Mouse (Mus musculus): Measurements from ENCODE around the gene Ess2.

The Ess2 gene

DNA sequence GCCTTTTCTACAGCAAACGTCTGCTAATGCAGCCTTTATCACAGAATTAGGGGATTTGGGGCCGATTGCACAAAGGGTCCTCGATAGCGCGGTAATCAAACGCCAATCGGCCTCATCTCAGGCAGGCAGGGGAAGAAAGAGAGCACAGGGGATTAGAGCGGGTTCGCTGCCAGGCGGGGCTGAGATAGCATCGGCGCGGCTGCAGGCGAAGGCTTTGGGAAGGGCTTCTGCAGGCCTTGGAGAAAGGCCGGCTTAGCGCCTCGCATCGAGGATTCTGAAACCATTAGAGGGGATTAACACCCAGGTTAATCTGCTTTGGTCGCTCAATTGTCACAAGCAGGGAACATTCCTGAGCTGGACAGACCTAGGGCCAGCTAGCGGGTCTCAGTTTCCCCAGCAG, 9.4 kb upstream of the Ess2 start:
- no peak for DNase-seq

DNA sequence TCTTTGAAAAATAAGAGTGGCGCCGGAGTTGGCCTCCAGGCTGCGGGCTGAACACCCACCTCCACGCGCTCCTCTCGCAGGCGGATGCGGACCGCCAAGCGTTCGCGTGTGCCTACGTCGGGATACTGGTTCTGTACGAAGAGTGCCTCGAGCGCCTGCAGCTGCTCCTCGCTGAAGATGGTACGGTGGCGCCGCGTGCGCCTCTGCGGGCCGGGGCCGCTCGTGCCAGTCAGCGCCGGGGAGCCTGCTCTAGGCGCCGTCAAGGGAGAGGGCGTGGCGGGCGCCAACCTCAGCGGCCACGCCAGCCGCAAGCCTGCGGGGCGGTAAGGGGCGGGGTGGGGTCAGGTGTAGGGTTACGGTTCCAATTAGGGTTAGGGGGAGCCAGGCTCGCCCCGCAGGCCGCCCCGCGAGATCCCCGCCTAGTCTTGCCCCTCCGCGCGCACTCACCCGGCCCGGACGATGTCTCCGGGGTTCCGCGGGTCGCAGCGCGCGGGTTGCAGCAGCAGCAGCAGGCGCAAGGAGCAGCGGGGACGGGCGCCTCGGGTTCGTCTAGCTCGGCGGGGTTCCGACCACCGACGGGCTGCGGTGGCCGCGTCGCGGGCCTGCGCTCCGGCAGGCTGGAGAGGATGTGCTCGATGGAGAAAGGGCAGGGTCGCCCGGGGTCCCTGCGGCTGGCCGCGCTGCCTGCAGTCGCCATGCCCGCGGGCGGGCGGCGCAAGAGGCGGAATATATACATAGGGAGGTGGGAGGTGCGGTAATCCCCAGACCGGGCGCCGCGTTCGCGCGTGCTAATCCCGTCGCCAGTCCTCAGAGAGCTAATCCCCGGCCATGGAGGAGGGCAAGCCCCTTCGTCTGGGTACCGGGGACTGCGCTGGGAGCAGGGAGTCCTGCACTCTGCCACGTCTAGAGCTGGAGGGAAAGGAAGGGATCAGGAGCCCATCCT, 3.4 kb upstream of the Ess2 start, which contains the start of gene Gsc2:
TSS of gene Gsc2 (minus strand) at position 753 of the 943 bp plus-strand sequence.
- no peak for DNase-seq

DNA sequence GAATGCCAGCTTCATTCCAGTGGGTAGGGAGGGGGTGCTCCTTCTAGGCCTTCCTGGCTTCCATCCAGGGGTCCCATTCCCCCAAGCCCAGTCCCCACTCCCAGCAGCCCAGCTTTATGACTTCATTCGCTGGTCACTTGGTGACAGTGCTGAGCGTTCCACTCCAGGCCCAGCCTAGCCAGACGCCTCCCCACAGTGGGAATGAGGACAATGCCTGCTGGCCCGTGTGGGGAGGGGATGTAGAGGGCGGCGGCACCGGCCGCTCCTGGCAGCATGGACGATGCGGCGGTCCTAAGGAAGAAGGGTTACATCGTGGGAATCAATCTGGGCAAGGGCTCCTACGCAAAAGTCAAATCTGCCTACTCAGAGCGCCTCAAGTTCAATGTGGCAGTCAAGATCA, 12.7 kb downstream of the Ess2 start, which contains the start of the genes Dgcr2 and Tssk2:
TSS of gene Dgcr2 (minus strand) at position 101 of the 400 bp plus-strand sequence.
TSS of gene Tssk2 (plus strand) at position 176 of the 400 bp plus-strand sequence.
- no peak for DNase-seq

DNA sequence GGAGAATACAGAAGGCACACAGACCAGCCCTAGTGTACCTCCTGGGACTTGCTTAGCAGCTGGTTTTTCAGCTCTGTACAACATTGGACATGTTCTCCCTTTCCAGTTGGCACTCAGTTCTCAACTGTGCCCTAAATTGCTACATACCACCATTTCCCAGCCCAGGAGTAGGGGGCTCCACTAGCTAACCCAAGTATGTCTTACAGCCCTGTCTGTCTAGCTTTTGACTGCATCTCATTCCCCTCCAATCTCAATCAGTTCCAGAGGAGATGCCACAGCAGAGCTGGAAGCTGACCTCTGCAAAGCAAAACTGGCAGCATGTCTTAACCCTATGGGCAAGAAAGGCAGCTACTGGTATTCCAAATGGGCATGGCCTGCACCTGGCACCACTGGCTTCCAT, 15.1 kb downstream of the Ess2 start:
- DNase-seq = no peak

DNA sequence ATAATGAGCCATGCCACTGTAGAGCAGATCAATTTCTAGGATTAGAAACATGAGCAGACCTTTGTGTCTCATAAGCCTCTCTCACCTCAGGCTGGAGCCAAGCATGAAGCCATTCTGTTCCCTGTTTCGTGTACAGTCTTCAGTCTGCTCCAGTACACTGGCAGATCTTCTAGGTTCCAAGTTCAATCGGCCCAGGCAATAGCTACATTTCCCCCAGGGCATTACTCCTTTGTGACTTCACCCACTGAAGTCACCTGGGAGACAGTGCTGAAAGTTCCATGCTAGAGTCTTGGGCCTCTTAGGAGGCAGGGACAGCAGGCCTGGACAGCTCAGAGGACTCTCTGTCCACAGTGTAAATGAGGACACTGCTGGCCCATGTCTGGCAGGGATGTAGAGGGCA, 17.2 kb downstream of the Ess2 start, which contains the start of gene Tssk1:
TSS of gene Tssk1 (plus strand) at position 301 of the 400 bp plus-strand sequence.
- no peak for DNase-seq

DNA sequence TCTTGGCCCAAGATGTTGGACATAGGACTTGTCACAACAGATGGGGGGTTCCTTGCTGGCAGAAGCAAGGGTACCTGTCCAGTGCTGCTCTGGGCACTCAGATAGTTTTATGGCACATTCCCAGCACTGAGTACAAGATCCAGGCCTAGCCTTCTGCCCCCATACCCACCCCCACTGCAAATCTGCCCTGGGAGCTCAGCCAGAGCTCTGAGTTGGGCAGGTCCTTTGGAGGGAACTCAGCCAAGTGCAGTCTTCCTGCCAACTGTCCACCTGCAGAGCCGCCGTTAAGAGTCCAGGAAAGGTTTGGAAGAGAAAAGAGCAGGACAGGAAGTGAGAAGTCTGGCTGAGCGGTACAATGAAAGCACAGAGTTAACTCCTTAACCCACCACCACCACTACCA, 18.5 kb downstream of the Ess2 start:
- peak; percentile 93 for DNase-seq

DNA sequence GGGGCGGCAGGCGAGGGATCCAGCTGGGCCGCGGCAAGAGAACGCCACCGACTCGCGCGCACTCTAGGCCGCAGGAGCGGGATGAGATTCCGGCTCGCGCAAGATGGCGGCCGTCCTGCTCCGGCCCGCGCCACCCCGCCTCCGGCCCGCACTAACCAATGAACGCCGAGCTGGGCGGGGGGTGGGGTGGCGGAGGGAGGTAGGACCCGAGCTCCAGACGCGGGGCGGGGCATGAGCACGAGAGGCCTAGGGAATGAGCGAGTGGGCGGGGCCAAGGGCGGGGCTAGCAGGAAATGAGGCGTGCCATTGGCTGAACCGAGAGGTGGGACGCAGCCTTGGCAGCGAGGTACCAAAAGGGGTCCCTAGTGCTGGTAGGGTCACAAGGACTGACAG, 19.6 kb downstream of the Ess2 start, which contains the start of gene Gm20518:
TSS of gene Gm20518 (minus strand) at position 105 of the 393 bp plus-strand sequence.
- peak; percentile 99 for DNase-seq

DNA sequence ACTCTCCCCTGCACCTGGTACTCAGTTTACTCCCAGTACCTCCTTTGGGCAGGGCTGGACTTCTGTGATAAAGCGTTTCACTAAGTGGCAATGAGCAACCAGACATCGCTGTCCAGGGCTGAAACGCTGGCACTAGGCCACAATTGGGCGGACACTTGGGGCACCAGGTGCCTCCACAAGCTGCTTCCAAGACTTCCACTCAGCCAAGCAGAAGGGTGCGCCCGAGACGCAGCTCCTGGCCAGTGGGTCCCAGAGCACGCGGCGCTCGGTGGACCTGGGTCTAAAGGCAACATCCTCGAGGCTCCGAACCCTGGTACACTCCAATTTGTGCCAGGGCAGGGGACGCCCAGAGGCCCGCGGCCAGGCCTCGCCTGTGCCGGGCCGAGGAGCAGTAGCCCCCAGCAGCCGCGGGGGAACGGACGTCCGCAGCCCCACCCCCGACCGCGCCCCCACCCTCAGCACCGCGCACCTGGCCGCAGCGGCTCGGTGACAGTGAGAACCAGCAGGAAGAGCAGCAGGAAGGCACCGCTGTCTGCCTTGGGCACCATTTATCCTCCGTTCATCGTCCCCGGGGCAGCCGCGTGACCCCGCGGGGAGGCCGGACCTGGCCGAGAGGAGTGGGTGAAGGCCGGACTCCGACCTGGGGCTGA, 20.1 kb downstream of the Ess2 start:
- peak; percentile 94 for DNase-seq

DNA sequence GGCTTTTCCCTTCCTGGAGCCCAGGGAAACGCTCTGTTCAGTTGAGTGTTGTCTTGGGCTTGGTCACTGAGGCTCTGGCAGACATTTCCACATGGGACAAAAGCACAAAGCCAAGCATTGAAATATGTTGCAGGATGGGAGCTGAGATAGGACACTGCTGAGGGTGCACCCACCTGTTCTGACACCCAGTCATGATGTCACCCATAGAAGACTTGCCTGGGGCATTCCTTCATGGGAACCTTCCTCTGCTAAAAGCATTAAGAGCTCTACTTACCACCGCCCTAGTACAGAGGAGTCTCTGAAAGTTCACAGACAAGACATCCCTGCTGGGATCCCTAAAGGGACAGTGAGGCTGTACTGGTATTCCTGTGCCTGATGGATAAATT, 20.8 kb downstream of the Ess2 start:
- DNase-seq = no peak

DNA sequence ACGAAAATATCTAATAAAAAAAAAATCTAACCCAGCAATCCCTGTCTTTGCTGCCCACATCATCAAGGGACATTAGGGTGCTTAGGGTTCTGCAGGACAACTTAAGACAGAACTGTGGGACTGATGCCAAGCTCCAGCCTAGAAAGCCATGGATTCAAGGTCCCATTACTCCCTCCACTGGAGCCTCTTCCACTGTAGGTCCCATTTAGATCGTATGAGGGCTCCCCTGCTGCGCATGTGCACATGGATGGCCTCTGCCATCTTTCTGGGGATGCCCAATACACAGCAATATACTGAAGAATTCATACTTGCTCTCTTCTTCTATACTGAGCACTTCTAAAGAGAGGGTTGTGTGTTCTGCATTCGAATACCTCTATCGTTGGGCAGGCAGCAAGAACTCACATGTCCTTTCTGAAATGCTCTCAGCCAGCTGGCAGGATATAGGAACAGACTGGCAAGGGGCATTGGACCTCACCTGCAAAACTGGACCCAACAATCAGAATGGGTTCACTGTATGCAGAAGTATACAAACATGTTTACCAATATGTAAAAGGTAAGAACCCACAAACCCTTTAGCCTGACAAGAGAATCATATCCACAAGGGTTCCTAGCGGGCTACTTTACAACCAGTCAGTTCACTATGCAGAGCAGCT, 21.3 kb downstream of the Ess2 start:
- no peak for DNase-seq

DNA sequence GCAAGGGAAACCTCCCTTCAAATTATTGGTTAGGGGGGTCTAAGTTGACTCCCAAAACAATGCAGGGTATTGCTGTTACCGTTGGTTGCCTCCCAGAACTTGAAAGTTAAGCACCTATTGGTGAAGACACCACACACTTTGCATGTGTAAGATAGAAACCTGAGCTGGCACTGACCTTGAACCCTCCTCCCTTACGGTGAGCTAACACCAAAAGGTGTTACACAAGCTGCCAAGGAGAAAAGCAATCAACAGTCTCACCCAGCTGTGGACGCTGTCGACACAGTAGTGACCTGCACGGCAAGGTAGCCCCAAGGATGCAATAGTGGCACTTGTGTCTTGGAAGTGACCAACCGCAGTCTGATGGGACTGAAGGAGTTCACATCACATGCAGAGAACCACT, 27.0 kb downstream of the Ess2 start:
- DNase-seq = peak; percentile 22

DNA sequence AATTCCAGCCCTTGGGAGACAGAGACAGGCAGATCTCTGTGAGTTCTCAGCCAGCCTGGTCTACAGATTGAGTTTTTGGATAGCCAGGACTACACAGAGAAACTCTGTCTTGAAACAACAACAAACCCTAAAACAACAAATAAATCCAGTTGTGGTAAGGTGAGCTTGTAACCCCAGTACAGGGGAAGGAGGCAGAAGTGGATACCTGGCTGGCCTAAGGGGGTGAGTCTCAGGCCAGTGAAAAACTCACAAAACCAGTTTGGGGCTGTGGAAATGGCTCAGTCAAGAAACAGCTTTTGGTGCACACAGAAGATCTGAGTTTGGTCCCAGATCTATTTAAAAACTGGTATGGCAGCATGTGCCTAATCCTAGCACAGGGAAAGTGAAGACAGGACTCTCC, 29.0 kb downstream of the Ess2 start:
- DNase-seq = no peak

DNA sequence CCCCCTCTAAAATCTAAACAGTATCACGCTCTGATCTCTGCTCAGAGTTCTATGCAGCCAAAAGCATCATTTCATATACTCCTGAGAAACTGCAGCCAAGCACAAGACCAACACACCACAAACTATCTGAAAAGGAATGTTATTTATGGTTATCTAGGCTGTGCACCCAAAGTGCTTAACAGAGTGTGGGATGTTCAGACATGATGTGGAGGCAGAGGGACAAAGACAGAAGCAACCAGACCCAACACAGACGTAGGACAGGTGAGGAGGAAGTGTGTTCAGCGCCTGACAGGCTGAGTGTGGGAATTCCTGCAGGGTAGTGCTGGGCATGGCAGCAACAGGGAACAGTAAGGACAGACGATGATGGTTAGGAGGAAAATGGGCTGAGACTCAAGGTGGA, 31.6 kb downstream of the Ess2 start:
- no peak for DNase-seq

DNA sequence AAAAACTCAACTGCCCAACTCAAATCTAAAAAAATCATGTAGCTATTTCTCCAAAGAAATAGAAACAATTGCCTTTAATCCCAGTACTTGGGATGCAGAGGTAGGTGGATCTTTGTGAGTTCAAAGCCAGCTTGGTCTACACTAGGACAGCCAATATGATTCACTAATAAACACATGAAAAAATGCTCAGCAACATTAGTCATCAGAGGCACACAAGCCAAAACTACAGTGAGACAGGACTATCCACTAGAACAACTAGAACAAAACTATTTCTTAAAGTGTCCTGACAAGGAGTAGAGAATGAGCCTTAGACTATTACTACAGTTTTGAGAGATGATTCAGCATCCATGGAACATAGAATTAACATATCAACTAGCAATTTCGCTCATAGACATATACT, 35.1 kb downstream of the Ess2 start:
- no peak for DNase-seq

DNA sequence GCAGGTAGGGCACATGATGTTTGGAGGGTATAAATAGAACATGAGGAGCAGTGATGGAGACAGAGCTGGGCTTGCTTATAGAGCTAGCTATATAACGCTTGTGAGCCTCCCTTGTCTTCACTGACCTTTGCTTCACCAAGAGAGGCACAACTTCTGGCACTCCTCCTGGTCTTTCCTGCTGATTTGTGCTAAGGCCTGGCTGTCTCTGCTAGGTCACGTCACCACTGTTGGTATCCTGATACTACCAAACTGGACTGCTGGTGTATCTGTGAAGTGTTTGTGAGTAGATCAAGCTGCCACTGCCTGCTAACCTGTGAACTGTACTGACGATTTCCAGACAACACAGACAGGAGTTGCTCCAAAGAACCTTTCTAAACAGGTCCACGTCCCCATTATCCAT, 36.0 kb downstream of the Ess2 start:
- no peak for DNase-seq

DNA sequence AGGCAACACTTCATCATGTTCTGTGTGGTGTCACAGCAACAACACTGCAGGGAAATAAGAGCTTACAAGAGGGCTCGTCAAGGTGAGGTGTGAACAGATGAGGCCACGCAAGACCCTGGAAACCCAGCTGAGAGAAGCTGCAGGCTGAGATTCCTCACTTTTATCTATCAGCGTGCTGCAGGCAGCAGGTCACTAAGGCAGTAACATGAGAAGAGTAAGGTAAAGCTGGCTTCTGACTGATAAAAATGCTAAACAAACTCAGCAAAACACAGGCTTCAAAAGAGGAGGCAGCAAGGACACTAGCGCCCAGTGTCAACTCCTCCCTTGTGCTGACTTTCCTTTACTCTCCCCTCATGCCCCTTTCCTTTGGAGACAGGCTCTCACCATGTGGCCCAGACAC, 38.2 kb downstream of the Ess2 start:
- DNase-seq = no peak

DNA sequence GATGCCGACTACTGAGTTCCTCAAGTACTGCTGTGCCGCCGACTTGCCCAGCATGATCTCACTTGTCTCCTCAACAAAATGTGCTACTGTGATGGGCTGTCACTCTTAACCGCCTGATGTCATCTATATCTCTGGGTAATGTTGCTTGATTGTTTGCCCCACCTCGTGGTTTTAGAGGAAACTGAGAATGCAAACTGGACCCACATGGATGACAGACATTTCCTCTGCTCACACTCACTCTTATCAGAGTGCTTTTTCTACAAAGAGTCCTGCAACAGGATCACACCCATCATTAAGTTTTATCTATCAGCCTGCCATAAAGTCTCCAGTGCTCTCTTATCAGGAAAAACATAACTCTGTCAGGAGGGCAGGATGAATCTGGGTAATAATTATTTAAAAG, 39.9 kb downstream of the Ess2 start:
- no peak for DNase-seq

DNA sequence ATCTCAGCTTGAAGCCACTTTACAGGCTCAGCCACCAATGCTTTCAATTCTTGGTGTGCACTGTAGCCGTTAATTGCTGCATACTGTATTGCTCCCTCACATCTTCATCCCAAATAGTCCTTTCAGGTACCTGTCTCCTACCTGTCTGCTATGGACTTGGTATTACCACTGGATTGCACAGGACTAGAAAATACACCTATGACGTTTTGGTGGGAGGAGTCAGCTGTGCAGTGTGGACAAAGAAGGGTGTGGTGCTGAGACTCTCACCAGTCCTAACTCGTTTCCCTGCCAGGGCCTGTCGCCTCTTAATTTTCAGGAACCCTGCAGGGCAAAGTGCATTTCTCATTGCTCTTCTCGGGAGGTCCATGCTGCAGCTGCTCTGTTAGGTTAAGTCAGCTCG, 45.4 kb downstream of the Ess2 start:
- DNase-seq = peak; percentile 60

DNA sequence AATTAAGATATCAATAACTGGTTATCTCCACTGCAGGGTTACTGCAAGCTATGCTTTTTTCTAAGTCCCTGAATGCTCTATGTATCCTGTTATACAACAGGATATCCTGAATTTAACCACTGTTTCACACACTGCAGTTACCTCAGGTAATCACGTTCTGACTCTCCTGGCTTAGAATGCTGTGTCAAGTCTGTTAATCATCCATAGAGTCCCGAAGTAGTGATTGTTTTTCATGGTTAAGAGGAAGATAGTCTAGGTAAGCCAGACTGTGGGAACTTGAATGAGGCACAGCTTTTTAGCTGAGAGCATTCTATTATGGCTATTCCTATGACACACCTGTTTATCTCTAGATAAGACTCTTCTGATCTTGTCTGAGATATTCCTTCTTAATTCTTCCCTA, 45.9 kb downstream of the Ess2 start:
- DNase-seq = peak; percentile 61

DNA sequence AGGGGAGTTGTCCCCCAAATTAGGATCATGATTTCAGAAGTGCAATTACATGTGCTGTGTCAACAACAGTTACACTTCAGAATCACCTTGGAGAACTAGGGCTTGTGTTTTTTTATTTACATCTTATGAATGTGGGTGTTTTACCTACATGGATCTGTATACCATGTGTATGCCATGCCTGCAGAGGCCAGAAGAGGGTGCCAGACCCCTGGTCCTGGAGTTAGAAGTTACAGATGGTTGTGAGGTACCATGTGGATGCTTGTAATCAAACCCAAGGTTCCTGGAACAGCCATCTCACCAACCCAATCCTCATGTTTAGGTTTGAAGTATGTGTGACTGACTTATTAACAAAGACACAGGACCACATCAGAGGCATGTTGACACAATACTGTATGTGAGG, 52.6 kb downstream of the Ess2 start:
- DNase-seq = no peak

DNA sequence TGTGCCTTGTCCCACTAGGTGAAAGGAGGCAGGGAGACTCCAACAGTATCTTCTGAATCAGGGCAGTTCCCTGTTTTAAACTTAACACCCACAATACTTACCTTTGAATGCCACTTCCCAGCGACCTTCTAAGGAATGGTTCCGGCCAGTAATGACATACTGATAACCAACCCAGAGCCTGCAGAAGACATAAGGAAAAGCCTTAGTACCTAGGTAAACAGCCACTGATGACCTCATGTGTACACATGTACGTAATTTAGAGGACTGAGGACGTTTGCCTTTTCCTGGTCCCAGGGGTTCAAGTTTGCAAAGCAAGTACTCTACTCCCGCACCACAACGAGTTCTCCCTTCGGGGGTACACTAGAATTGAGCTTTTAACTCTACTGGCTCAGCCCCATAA, 54.0 kb downstream of the Ess2 start:
- DNase-seq = no peak

DNA sequence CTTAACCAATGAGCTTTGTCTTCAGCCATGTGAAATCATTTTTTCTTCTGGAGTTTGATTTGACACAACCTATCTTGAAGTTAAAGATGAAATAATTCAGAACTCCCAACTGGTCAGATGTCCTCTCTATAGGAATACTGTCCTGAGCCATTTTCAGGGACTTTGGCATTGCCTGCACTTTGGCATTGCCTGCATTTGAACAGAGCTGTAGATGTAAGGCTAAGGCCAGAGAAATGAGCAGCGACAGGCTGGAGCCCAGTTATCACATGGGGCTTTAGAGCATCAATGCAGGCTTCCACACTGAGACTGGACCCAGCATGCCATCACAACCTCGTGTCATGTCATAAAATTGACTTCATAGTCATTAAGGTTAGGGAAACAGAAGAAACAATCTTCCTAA, 57.9 kb downstream of the Ess2 start:
- DNase-seq = no peak

DNA sequence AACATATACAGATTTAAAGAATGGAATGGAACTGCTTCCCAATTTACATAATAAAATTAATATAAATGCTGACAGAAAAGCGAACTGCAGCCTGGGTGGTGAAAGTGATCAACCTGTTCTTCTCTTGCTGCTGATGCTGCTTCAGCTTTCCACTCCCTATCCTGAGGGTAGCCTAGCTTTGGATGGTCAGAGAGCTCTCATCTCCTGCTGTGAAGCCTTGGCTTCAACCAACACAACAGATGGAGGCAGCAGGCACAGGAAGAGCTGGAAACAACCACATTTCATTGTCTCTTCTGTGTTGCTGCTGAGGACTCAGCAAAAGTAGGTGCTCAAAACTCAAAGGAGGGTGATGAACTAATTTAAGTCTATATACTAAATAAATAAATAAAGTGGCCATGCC, 59.3 kb downstream of the Ess2 start:
- DNase-seq = no peak

DNA sequence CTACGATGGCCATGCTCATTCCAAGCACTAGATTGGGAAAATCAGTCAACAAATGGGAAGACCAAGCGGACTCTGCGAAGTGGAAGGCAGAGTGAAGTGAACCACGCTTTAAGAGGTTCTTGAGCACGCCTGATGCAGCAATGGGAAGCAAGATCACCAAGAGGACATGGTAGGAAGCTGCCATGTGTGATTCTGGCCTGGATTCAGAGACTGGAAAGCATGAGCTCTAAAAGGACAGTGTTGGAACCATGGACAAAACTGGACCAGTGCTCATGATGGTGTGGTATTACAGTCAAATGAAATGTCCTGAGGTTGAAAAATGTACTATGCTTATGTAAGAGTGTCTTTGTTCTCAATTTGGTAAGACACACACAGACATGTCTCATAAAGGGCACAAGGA, 59.8 kb downstream of the Ess2 start:
- DNase-seq = no peak

Data from kidney, adult 9 months (tissue).